Mouse (Mus musculus) adrenal gland, postnatal 25 days (tissue): ENCODE data around the gene Zfp90. TPM values are rescaled to one million over a fixed set of nuclear protein-coding genes. Genes with fewer than 3 reads are reported as not detected.
"Not testable (repeated sequence)": the region's sequence is repeated elsewhere in the genome, so short reads cannot be mapped to it uniquely, and the experiment has no call there.

Experiments used
- DNase-seq: peaks from one replicate; pipeline ENCODE4 v3.0.0; 2021; ENCODE audit warnings: mixed read lengths
- long read RNA-seq: library from polyadenylated mRNA; stranded (forward); transcript quantifications from one replicate; pipeline ENCODE4 v2.0.0, GENCODE M21; 2021
- total RNA-seq: library from RNA; stranded (reverse); gene quantifications from 2 replicates; pipeline ENCODE4 v1.2.3, GENCODE M21; 2021

Gene Zfp90
- total RNA-seq, result 5.6 and 8.3 TPM in 2 replicates
- long read RNA-seq, transcript Zfp90-201 (4 exons, 2,632 nt), result major isoform, 8 of 20 reads
- long read RNA-seq, partial matches to known transcripts, result 0 of 20 reads
- long read RNA-seq, other reads (novel, unspliced or antisense), result 8 of 20 reads

- DNase-seq, result peak; percentile 91
Measured at GRCm38 (mm10) chr8:106415182-106415971, at the start of gene Zfp90. TSS of gene Zfp90 (plus strand) at chr8:106415327.

GRCm38 (mm10) chr8:106368501-106368900, 46.6 kb upstream of the Zfp90 start:
- DNase-seq, result no peak

- DNase-seq, result no peak
Measured at GRCm38 (mm10) chr8:106369069-106369468, 46.1 kb upstream of the Zfp90 start.

GRCm38 (mm10) chr8:106375957-106376356, 39.2 kb upstream of the Zfp90 start:
- DNase-seq, result peak; percentile 13

DNA sequence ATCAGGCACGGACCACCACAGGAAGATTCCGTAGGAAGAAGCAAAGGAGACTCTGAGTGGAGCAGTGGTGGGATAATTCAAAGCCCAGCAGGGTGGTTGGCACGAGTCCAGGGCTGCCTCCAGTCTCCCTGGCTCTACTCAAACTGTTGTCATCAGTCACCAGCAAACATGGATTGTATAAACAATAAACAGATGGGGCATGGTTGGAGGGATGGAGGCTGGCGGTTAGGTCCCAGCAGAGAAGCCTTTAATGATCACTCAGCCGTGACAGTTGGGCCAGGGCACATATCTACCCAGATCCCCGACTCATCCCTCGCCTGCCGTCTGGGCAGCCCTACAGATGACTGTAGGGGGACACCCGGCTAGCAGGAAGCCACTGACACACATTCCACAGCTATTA, 38.3 kb upstream of the Zfp90 start:
- peak; percentile 12 for DNase-seq

- peak; percentile 44 for DNase-seq
Measured at GRCm38 (mm10) chr8:106378501-106379048, 36.6 kb upstream of the Zfp90 start.

DNA sequence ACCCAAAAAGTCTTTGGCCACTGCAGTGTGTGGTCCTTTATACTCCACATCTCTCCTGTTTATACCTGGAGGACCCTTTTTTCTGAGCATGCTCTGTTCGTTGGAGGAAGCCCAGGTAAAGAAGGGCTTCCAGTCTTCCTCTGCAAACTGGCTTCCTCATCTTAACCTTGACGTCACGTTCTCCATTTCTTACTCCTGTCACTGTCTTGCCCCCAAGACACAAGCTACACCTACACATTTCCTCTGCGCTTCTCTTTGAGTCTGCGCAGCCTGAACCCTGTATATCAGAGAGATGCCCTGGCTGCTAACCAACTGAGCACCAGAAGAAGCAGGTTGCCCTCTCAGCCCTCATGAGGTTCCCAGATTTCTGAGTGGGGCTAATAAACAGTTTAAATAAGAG, 35.8 kb upstream of the Zfp90 start:
- no peak for DNase-seq

GRCm38 (mm10) chr8:106381026-106381425, 34.1 kb upstream of the Zfp90 start:
- DNase-seq, result peak; percentile 20

DNA sequence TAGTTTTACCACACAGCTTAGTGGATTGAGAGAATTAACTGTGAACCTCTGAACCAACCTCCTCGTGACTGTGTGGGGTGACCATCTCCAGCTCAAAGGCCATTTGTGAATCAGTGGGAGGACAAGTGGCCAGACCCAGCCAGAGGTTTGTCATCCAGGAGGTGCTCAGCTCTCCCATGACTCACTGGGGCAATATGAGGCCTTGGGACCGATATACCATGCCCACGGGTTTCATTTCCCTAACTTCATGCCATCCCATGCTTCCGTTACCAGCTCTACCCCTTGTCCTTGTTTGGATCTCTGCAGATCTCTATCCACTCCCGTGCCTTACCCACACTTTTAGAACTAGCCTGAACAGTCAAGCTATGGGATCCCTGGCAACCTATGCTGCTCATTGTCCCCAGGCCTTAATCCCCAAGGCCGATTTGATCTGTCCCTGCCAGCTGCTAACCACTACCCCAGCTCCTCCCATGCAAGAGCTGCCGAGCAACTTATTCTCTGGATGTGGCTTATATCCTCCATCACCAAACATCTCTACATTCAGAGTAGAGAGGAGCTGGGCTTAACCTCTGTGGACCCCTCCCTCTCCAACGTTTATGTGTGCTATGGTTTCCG, 27.2 kb upstream of the Zfp90 start:
- peak; percentile 29 for DNase-seq

GRCm38 (mm10) chr8:106394493-106394892, 20.6 kb upstream of the Zfp90 start:
- DNase-seq, result no peak

GRCm38 (mm10) chr8:106399694-106400093, 15.4 kb upstream of the Zfp90 start:
- DNase-seq, result peak; percentile 32

DNA sequence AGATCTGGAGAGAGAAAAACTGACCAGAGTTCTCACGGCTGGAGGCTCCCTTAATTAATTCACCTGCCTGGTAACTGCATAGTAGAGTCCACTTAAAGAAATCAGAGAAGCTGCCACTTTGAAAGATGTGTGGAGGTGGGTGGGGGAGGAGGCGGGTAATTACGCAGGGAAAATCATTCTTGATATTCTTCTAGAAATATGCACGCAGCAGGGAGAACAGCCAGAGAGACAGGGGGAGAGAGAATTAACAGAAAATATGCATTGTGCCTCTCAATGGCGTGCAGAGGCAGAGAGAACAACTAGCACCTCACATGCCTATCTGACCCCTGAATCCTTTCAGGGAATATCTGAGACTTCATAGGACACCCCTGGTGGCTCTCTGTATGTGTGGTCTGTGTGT, 14.9 kb upstream of the Zfp90 start:
- no peak for DNase-seq

- DNase-seq, result peak; percentile 63
Measured at GRCm38 (mm10) chr8:106403246-106403933, 11.7 kb upstream of the Zfp90 start.

GRCm38 (mm10) chr8:106404825-106405224, 10.3 kb upstream of the Zfp90 start:
- no peak for DNase-seq

DNA sequence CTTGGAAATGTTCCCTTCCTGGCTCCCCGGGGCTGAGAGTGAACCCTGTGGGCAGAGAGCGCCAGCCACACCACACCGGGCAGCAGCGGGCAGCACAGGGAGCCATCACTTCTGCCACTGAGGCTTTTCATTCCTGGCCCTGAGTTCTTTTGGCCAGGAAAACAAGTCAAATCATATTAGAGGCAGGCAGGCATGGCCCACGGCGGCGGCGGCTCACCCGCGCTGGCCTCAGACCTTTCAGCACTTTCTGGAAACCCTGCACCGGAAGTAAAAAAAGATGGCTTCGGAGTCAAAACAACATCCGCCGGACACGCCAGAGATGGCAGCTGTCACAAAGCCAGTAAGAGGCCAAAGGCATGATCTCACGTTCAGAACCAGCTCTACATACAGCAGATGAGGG, 9.3 kb upstream of the Zfp90 start:
- no peak for DNase-seq

DNA sequence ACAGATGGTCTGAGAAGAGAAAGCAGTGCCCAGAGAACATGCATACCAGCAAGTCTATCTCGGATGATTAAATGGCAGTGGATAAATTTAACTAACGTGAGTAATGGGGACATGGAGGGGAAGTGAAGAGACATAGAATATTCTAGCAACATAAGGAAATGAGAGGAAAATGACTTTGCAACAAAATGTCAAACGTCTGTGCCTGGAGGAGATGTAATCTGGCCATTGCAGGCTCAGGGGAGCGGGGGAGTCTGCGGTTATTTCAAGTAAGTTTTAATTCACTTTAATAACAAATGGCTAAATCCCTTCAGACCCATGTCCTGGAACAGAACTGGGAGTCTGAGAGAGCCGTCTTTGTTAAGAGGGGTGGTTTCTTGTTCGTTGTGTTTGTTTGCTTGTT, 5.1 kb upstream of the Zfp90 start:
- no peak for DNase-seq

GRCm38 (mm10) chr8:106410564-106410963, 4.6 kb upstream of the Zfp90 start:
- DNase-seq, result no peak

DNA sequence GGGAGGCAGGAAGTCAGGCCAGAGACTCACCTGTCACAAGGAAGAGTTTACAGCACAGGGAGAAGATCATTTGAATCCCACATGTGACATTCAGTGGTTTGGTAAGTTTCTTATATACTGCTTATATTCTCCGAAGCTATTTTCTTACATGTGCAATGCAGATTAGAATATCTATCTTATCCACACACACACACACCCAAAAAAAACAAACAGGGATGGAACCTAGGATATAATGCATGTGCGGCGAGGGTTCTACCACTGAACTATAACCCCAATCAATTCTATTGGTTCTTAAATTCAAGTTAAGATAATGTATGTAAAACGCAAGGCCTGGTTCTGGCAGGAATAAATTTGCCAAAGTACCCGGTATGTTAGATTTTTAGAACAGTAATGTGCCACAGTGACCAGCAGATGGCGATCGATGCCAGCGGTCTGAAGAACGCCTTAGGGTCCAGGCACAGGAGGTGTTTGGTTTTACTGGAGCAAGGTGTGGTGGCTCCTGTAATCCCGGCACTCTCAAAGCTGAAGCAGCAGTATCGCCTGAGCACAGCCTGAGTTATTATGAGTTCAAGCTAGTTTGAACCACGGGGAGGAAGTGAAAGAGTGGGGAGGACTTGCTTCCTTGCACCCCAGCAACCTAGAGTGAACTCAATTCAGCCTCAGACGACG, 3.2 kb upstream of the Zfp90 start:
- DNase-seq, result peak; percentile 52

GRCm38 (mm10) chr8:106417692-106418091, 2.6 kb downstream of the Zfp90 start:
- no peak for DNase-seq

DNA sequence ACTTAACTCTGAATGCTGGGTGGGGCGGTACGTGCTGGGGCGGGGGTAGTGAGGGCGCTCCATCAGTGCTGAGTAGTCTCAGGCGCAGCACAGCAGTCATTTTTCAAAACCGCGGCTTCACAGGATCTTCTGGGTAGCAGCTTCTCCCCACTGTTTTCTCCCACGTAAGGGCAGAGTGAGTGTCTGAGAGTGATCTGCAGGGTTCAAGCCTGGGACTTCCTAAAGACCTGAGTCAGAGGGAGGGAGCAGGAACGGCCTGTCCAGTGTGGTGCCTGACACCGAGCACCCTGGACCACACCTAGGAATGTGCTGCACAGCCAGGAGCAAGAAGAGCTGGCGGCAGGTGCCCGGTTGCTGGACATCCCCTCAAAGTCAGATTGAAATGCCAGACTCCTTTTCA, 16.0 kb downstream of the Zfp90 start:
- no peak for DNase-seq

- not testable (repeated sequence) for DNase-seq
Measured at GRCm38 (mm10) chr8:106431952-106432351, 16.8 kb downstream of the Zfp90 start.

DNA sequence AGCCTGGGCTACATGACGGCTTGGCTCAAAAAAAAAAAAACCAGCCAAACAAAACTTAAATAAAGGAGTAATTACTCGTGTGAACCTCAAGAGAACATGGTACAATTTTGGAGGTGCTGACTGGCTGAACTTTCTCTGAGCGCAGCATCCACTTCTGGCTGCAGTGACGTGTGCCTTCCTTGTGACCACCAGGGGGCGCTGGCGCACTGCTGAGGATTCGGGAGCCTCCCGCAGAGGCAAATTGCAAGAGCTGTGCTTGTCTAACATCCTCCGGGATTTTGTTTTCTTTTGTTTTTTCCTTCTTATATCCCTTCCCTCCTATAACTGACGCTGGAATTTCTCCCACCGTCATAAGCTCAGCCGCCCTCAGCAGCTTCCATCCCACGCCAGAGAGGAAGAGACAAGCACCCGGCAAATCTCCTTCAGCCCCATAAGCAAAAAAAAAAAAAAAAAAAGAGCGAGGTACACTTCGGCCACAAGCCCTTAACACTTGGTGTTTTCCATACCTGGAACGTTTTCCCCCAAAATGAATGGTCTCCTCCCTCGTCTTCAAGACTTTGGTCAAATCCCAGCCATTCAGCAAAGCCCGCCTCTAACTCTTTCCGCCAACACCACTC, 17.9 kb downstream of the Zfp90 start:
- peak; percentile 92 for DNase-seq
